Mouse (Mus musculus) layer of hippocampus, postnatal 25 days (tissue): ENCODE data around the gene Rad1. TPM values are rescaled to one million over a fixed set of nuclear protein-coding genes. Genes with fewer than 3 reads are reported as not detected.
"Not testable (repeated sequence)": the region's sequence is repeated elsewhere in the genome, so short reads cannot be mapped to it uniquely, and the experiment has no call there.

Experiments used
- DNase-seq, 2 experiments: peaks; one replicate each; pipeline ENCODE4 v3.0.0; 2022; ENCODE audit warnings: mixed read lengths in 2 of 2, low spot score in 1 of 2; ENCODE audit errors: extremely low spot score in 1 of 2
- total RNA-seq, 2 experiments: library from RNA; stranded (reverse); gene quantifications; 2 replicates each; pipeline ENCODE4 v1.2.3; 2021

Rad1 gene
- total RNA-seq: 10 to 100 TPM; 13.6 to 14.6 TPM

DNA sequence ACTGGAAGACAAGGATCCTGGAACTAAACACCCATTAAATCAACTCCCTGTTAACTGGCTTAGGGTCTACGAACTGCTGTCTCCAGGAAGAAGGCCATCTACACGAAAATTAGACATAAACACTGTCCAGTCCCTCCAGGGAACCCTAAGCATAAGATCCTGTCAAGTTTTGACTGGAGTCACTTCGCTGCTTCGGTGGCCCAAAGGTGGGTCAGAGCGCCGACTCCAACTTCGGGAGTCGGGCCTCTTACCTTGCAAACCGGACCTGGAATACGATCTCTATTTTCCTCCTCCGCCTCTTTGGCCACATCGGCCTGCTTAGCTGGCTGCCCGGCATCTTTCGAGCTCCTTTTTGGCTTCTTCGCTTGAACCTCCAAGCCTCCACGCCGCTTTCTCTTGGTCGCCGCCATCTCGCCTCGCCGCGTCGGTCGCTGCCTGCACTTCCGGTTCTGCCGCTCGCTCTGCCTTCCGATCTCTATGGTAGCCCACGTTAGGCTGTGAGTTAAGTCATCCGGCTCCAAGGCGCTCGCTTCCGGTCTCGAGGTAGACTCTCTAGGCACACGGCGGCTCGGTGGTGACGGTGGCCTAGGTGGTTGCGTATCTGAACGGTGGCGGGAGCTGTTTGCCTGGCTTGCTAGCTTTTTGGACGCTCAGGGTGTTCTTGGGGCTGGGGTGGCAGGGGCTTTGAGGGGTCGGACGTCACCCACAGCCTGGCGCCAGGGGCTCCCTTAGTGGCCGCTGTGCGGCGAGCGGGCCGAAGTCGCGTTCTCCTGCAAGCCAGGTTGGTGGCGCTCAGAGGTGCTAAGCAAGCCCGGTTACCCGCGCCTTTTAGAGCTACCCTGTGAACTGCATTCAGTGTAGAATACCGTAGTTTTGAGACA, at the start of gene Rad1, which contains the start of gene Brix1:
TSS of gene Rad1 (plus strand) at position 535 of the 881 bp plus-strand sequence.
TSS of gene Brix1 (minus strand) at position 464 of the 881 bp plus-strand sequence.
- peak; percentile 80 to 92 for DNase-seq

GRCm38 (mm10) chr15:10436893-10437292, 48.9 kb upstream of the Rad1 start:
- no peak for DNase-seq

- DNase-seq: no peak
Measured at GRCm38 (mm10) chr15:10439963-10440362, 45.9 kb upstream of the Rad1 start.

DNA sequence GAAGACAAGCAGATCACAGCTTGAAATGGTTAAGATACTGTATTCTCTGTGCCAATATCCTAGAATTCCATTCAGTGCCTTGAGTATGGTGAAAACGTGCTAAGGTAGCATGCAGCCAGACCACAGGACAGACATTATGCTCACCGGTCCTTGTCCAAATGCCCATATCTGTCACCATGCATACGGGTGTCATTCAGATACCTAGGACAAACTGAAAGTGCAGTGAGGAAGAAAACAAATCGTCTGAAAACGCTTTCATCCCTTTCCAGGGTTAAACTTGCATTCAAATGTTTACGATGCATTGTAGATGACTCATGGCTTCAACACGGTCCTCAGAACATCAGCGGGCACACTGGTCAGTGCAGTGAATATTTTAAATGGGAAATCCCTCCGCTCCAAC, 44.3 kb upstream of the Rad1 start:
- no peak for DNase-seq

DNA sequence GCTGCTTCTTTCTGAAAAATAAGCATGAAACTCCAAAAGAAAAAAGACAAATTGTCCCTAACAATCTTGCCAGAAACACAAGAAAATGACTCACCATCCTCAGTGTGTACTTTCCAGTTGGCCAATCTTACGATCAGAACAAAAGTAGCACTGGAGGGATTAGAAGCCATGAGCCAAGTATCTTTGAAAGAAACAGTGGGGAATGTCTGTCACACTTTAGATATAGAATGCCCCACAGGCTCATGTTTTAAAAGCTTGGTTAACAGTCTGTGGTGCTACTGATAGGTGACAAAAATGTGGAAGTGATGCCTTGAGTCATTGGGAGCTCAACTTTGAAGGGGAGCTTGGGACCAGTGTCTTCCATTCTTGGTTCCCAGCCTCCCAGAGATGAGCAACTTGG, 43.5 kb upstream of the Rad1 start:
- no peak for DNase-seq

GRCm38 (mm10) chr15:10447102-10447501, 38.7 kb upstream of the Rad1 start:
- no peak for DNase-seq

- DNase-seq: no peak
Measured at GRCm38 (mm10) chr15:10460986-10461385, 24.8 kb upstream of the Rad1 start.

GRCm38 (mm10) chr15:10463555-10463954, 22.3 kb upstream of the Rad1 start:
- DNase-seq: no peak

DNA sequence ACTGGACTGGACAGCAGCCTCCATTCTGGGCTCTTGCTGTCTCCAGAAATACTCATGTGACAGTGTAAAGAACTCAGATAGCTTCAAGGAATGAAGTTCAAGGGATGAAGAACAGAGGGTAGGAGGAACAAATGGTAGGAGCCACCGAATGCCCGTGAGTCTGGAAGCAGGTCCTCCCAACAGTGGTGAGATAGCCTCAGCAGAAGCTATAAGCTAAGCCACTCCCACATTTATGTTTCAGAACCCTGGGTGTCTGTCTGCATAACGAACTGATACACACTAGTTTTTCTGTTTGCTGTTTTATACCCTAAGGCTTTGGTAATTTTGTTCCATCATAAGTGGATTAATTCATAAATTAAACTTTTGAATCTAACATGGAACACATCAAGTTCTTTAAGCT, 21.1 kb upstream of the Rad1 start:
- no peak for DNase-seq

DNA sequence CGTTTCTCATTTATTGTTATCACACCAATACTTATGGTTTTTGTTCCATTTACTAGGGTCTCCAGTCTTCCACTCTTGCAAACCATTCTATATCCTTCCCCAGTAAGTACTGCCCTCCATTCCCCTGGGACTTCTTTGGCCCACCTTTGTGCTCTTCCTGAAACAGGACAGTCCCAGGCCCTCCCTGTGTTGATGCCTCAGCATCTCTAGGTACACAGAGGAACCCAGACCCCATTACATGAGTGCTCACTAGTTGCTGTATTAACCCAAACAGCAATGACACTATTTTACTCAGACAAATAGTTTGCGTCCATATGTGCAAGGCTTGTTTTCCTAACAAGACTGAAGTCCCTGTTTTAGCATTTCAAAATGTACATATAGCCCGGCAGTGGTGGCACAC, 17.1 kb upstream of the Rad1 start:
- DNase-seq: no peak

GRCm38 (mm10) chr15:10469641-10470150, 16.1 kb upstream of the Rad1 start:
- peak in 1 of 2 experiments; percentile 16 for DNase-seq

DNA sequence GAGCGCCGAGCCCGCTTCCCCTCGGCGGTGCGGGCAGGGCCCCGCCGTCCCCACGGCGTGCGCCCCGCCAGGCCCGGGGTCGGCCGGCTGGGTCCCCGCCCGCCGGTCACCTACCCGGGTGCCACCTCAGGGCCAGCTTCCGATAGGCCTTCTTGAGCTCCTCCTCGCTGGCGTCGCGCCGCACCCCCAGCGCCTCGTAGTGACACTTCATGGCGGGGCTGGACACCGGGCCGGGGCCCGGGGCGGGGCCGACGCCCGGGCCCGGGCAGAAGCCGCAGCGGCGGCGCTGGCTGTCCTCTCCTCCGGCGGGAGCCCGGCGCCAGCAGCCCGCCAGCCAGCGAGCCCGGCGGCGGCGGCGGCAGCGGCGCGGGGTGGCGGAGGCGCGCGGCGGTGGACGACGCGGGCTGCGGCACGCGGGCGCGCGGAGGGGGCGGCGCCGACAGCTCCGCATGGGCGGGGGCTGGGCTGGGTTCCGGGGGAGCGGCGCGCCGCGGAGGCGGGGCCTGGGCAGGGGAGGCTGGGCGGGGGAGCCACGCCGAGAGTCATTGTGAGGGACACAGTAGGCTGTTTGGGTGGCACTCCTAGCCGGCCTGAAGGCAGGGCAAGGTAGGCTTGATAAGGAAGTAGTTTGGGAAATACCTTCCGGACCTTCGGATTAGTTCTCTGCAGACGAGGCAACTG, 15.5 kb upstream of the Rad1 start, which contains the start of gene Dnajc21:
TSS of gene Dnajc21 (minus strand) at position 366 of the 681 bp plus-strand sequence.
- peak; percentile 68 to 78 for DNase-seq

DNA sequence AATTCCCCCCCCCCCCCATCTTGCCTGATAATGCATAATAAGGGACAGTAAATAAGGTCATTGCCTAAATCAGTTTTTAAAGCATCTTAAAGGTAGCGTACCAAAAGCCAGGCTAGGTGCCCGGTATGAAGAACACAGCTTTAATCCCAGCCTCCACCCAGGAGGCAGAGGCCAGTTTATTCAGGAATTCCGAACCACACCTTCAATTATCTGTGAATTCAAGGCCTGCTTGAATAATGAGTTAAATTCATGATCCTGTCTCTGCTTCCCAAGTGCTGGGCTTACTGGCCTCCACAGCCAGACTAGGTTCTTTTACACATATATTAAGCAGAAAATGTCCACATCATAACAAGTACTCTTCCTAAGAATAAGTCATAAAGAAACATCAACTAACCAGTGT, 14.9 kb upstream of the Rad1 start:
- DNase-seq: no peak

DNA sequence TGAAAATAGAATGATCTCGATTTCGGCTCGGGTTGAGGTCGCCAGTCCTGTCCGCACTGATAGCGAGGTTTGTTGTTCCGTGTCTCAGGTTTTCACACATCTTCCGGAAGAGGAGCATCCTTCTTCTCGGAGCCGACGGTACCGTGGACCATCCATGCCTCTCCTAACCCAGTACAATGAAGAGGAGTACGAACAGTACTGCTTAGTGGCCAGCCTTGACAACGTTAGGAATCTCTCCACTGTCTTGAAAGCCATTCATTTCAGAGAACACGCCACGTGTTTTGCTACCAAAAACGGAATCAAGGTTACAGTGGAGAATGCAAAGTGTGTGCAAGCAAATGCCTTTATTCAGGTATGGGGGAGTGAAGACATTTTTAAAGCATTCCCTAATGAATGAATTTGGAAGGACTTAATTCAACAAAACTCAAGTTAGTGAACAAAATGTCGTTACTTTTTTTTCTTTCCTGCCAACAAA, 584 bp downstream of the Rad1 start:
- no peak for DNase-seq

DNA sequence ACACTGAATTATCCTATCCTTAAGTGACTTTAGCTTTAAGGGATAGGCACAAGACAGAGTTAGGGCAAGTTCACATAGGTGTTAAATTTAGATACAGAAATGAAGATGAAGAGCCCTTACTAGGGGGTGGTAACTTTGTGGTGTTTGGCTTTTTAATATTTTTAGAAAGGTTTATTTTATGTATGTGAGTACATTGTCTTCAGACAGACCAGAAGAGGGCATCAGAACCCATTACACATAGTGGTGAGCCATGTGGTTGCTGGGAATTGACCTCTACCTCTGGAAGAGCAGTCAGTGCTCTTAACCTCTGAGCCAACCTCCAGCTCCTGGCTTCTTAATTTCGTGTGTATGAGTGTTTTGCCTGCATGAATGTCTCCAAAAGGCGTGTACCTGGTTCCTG, 1.4 kb downstream of the Rad1 start:
- DNase-seq: no peak

GRCm38 (mm10) chr15:10490101-10490500, 4.3 kb downstream of the Rad1 start:
- no peak for DNase-seq

GRCm38 (mm10) chr15:10495944-10496343, 10.1 kb downstream of the Rad1 start:
- no peak for DNase-seq

DNA sequence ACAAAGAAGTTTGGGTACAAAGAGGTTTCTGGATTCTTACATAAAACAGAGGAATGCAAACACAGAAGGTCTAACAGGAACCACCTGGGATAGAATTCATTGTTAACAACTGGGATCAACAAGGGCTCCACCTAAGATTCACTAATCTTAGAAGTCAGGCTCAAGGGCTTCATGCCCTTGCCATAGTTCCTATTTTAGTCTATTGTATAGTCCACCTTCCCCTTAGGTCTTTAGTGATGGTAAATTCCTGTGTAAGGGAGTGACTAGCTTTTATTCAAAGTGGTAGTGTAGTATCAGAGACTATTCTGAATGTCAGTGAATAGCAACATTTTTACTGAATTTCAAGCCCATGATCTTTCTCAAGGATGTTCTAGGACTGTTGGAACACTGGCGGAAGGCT, 10.9 kb downstream of the Rad1 start:
- DNase-seq: not testable (repeated sequence)

- no peak for DNase-seq
Measured at GRCm38 (mm10) chr15:10499593-10499992, 13.8 kb downstream of the Rad1 start.

DNA sequence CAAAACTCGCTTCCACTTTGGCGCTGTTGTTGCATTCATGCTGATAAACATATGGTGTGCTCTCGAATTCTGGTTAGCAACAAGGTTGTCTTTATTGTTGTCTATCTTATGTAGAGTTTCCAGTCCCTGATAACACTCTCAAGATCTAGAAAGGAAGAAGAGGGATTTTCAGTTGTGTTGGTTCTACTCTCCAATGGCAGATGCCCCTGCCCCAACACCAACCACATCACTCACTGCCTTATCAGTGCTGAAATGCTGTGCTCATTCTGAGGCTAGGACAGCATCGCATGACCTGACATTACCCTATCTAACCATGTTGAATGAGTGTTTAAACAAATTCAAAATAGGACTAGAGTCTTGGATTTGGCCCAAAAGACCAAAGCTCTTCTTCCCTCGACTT, 14.2 kb downstream of the Rad1 start:
- no peak for DNase-seq
